Mouse (Mus musculus) forebrain, embryonic 15.5 days (tissue): ENCODE measurements around the gene Olfr585. TPM values are rescaled to one million over a fixed set of nuclear protein-coding genes. Genes with fewer than 3 reads are reported as not detected.

Experiments used
- ATAC-seq: fragments of 200-750 bp; cut with Nextera tagmentation; replicated peaks from 2 replicates; pipeline ENCODE4 v1.8.0; 2017; ENCODE audit warnings: mild to moderate bottlenecking, moderate TSS enrichment, moderate library complexity
- H3K27ac ChIP-seq: fragments of 300-500 bp; sonication (generic); replicated peaks from 2 replicates; pipeline ENCODE4 v1.5.1; 2015; ENCODE audit warnings: mild to moderate bottlenecking, inconsistent platforms
- H3K27me3 ChIP-seq: fragments of 300-500 bp; sonication (generic); 2 replicates; pipeline ENCODE4 v1.6.1; 2015; ENCODE audit warnings: inconsistent platforms
- H3K36me3 ChIP-seq: fragments of 300-500 bp; sonication (generic); 2 replicates; pipeline ENCODE4 v1.6.1; 2015; ENCODE audit warnings: mild to moderate bottlenecking, inconsistent platforms
- H3K4me1 ChIP-seq: fragments of 300-500 bp; sonication (generic); 2 replicates; pipeline ENCODE4 v1.6.1; 2015; ENCODE audit warnings: inconsistent platforms
- H3K4me2 ChIP-seq: fragments of 300-500 bp; sonication (generic); replicated peaks from 2 replicates; pipeline ENCODE4 v1.6.1; 2015; ENCODE audit warnings: mild to moderate bottlenecking, inconsistent platforms
- H3K4me3 ChIP-seq: fragments of 300-500 bp; sonication (generic); 2 replicates; pipeline ENCODE4 v1.5.1; 2015; ENCODE audit warnings: mild to moderate bottlenecking, inconsistent platforms
- H3K9ac ChIP-seq: fragments of 300-500 bp; sonication (generic); replicated peaks from 2 replicates; pipeline ENCODE4 v1.6.1; 2015; ENCODE audit warnings: mild to moderate bottlenecking, inconsistent platforms
- H3K9me3 ChIP-seq: fragments of 300-500 bp; sonication (generic); 2 replicates; pipeline ENCODE4 v1.6.1; 2016; ENCODE audit warnings: inconsistent platforms
- WGBS: fragments of 180-500 bp; shearing (Covaris S2); methylation state at CpG from one replicate; pipeline ENCODE4 v1.1.7; 2015; ENCODE audit warnings: mixed read lengths; 5-methylcytosine and 5-hydroxymethylcytosine counted together
- polyA plus RNA-seq: library from polyadenylated mRNA; unstranded; fragments of >200 nt; fragmentation: Nextera tagmentation; extraction: Ambion mirVana; gene quantifications from 2 replicates; pipeline ENCODE4 v1.2.1, GENCODE M21; 2015

Olfr585 gene
- not detected in 2 replicates for polyA plus RNA-seq

DNA sequence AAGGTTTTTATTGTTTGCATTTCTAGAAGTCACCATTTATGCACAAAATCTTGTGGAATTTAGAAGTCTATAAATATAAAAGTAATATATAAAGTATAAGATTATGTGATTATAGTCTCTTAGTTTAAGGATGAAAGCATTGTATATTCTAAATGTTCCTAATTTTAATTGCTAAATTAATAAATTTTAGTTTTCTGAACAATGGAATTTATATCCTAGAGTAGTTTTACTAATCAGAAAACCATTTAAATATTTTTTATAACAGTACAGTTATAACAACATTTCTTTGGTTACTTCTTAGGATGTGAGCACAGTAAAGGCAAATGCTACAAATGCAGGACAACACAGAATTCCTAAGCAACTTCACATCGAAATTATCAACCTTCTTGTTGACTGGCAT lies at the start of gene Olfr585:
Gene Olfr585, plus strand, starts transcription at position 301 of the 400 bp plus-strand sequence.
- WGBS = 83% methylated on average over 1 of the region's 1 CpGs
- H3K4me2 ChIP-seq = no peak within 1 kb of the TSS
- no peaks in the 10 kb centered on the region for H3K9me3 ChIP-seq
- no peak for ATAC-seq
- H3K4me1 ChIP-seq = no peaks in the 10 kb centered on the region
- no peak within 1 kb of the TSS for H3K9ac ChIP-seq
- no peak within 1 kb of the TSS for H3K4me3 ChIP-seq
- no peaks in the 10 kb centered on the region for H3K27me3 ChIP-seq
- H3K27ac ChIP-seq = no peak within 1 kb of the TSS
- H3K36me3 ChIP-seq = no peaks in the 10 kb centered on the region

DNA sequence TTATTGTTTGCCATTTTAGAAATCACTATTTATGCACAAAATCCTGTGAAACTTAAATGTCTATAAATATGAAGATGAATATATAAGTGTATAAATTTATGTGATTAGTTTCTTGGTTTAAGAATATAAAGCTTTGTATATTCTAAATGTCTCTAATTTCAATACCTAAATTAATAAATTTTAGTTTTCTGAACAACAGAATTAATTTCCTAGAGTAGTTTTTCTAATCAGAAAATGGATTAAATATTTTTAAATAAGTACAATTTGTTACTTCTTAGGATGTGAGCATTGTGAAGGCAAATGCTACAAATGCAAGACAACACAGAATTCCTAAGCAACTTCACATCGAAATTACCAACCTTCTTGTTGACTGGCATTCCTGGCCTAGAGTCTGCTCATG lies 46.5 kb upstream of the Olfr585 start, which contains the start of gene Olfr583:
Gene Olfr583, plus strand, starts transcription at position 301 of the 400 bp plus-strand sequence.
- Histone ChIP-seq H3K9me3 (no peaks in the 10 kb centered on the region), H3K36me3 (no peaks in the 10 kb centered on the region), H3K4me3 (no peak within 1 kb of the TSS), H3K4me1 (no peaks in the 10 kb centered on the region), H3K27ac (no peak within 1 kb of the TSS), H3K9ac (no peak within 1 kb of the TSS), H3K4me2 (no peak within 1 kb of the TSS), H3K27me3 (no peaks in the 10 kb centered on the region)
- ATAC-seq = no peak
- WGBS = 79% methylated on average over 1 of the region's 1 CpGs

GRCm38 (mm10) chr7:103081585-103081984 lies 15.9 kb upstream of the Olfr585 start, which contains the start of gene Olfr584:
Gene Olfr584 (plus strand): TSS chr7:103081885.
- Histone ChIP-seq H3K4me3 (no peak within 1 kb of the TSS), H3K27ac (no peak within 1 kb of the TSS), H3K4me1 (no peaks in the 10 kb centered on the region), H3K4me2 (no peak within 1 kb of the TSS), H3K9ac (no peak within 1 kb of the TSS), H3K27me3 (no peaks in the 10 kb centered on the region), H3K36me3 (no peaks in the 10 kb centered on the region), H3K9me3 (no peaks in the 10 kb centered on the region)
- WGBS = 81% methylated on average over 1 of the region's 1 CpGs
- no peak for ATAC-seq

GRCm38 (mm10) chr7:103119406-103119805 lies 21.9 kb downstream of the Olfr585 start:
- H3K9me3 ChIP-seq = no peaks in the 10 kb centered on the region
- no peak overlapping the region for H3K4me3 ChIP-seq
- no peaks in the 10 kb centered on the region for H3K27me3 ChIP-seq
- ATAC-seq = no peak
- no peaks in the 10 kb centered on the region for H3K4me1 ChIP-seq
- H3K4me2 ChIP-seq = no peak overlapping the region
- H3K27ac ChIP-seq = no peak overlapping the region
- no peaks in the 10 kb centered on the region for H3K36me3 ChIP-seq
- 50% methylated on average over 3 of the region's 3 CpGs for WGBS
- H3K9ac ChIP-seq = no peak overlapping the region

GRCm38 (mm10) chr7:103125538-103125937 lies 28.0 kb downstream of the Olfr585 start, which contains the start of gene Olfr586:
Gene Olfr586 (minus strand): TSS chr7:103125638.
- no peaks in the 10 kb centered on the region for H3K27me3 ChIP-seq
- no peaks in the 10 kb centered on the region for H3K36me3 ChIP-seq
- H3K27ac ChIP-seq = no peak within 1 kb of the TSS
- no peak within 1 kb of the TSS for H3K9ac ChIP-seq
- no peaks in the 10 kb centered on the region for H3K9me3 ChIP-seq
- 97% methylated on average over 3 of the region's 3 CpGs for WGBS
- H3K4me3 ChIP-seq = no peak within 1 kb of the TSS
- no peaks in the 10 kb centered on the region for H3K4me1 ChIP-seq
- ATAC-seq = no peak
- H3K4me2 ChIP-seq = no peak within 1 kb of the TSS

GRCm38 (mm10) chr7:103140579-103140978 lies 43.1 kb downstream of the Olfr585 start, which contains the start of gene Olfr588-ps1:
Gene Olfr588-ps1 (plus strand): TSS chr7:103140879.
- ATAC-seq = no peak
- no peak within 1 kb of the TSS for H3K4me2 ChIP-seq
- H3K9me3 ChIP-seq = no peaks in the 10 kb centered on the region
- no peak within 1 kb of the TSS for H3K4me3 ChIP-seq
- H3K9ac ChIP-seq = no peak within 1 kb of the TSS
- no peaks in the 10 kb centered on the region for H3K36me3 ChIP-seq
- no peaks in the 10 kb centered on the region for H3K27me3 ChIP-seq
- H3K27ac ChIP-seq = no peak within 1 kb of the TSS
- 83% methylated on average over 1 of the region's 1 CpGs for WGBS
- no peaks in the 10 kb centered on the region for H3K4me1 ChIP-seq

Other genes starting within 250 kb of the Olfr585 start
- not detected in 2 replicates for gene Olfr566, start 239.0 kb upstream of the Olfr585 start, polyA plus RNA-seq
- gene Olfr568, start 220.6 kb upstream of the Olfr585 start, polyA plus RNA-seq = not detected in 2 replicates
- gene Olfr569, start 206.8 kb upstream of the Olfr585 start, polyA plus RNA-seq = not detected in 2 replicates
- 0.13 TPM in 1 of 2 replicates, not detected in the other for gene Olfr570, start 203.1 kb upstream of the Olfr585 start, polyA plus RNA-seq
- not detected in 2 replicates for gene Olfr571, start 180.2 kb upstream of the Olfr585 start, polyA plus RNA-seq
- not detected in 2 replicates for gene Olfr572, start 173.3 kb upstream of the Olfr585 start, polyA plus RNA-seq
- gene Olfr573-ps1, start 155.1 kb upstream of the Olfr585 start, polyA plus RNA-seq = not detected in 2 replicates
- gene Olfr574, start 149.3 kb upstream of the Olfr585 start, polyA plus RNA-seq = not detected in 2 replicates
- gene Olfr575, start 138.9 kb upstream of the Olfr585 start, polyA plus RNA-seq = not detected in 2 replicates
- gene Olfr576, start 135.1 kb upstream of the Olfr585 start, polyA plus RNA-seq = not detected in 2 replicates
- gene Olfr577, start 121.8 kb upstream of the Olfr585 start, polyA plus RNA-seq = not detected in 2 replicates
- not detected in 2 replicates for gene Olfr578, start 108.4 kb upstream of the Olfr585 start, polyA plus RNA-seq
- not detected in 2 replicates for gene Olfr582, start 59.7 kb upstream of the Olfr585 start, polyA plus RNA-seq
- gene Olfr583, start 46.4 kb upstream of the Olfr585 start, polyA plus RNA-seq = not detected in 2 replicates
- gene Olfr584, start 15.8 kb upstream of the Olfr585 start, polyA plus RNA-seq = not detected in 2 replicates
- gene Olfr586, start 27.9 kb downstream of the Olfr585 start, polyA plus RNA-seq = not detected in 2 replicates
- gene Olfr588-ps1, start 43.2 kb downstream of the Olfr585 start, polyA plus RNA-seq = not detected in 2 replicates
- gene Olfr589, start 58.6 kb downstream of the Olfr585 start, polyA plus RNA-seq = not detected in 2 replicates
- gene Olfr591, start 80.6 kb downstream of the Olfr585 start, polyA plus RNA-seq = not detected in 2 replicates
- not detected in 2 replicates for gene Olfr592, start 87.1 kb downstream of the Olfr585 start, polyA plus RNA-seq
- not detected in 2 replicates for gene Olfr593, start 114.1 kb downstream of the Olfr585 start, polyA plus RNA-seq
- gene Olfr594, start 119.3 kb downstream of the Olfr585 start, polyA plus RNA-seq = not detected in 2 replicates
- gene Usp17ld, start 154.8 kb downstream of the Olfr585 start, polyA plus RNA-seq = not detected in 2 replicates
- gene Olfr596, start 207.9 kb downstream of the Olfr585 start, polyA plus RNA-seq = not detected in 2 replicates
- not detected in 2 replicates for gene Olfr597, start 218.6 kb downstream of the Olfr585 start, polyA plus RNA-seq
- gene Olfr598, start 225.8 kb downstream of the Olfr585 start, polyA plus RNA-seq = not detected in 2 replicates
- gene Olfr599, start 238.2 kb downstream of the Olfr585 start, polyA plus RNA-seq = not detected in 2 replicates